Mouse (Mus musculus) bone marrow, adult 2 months (tissue): ENCODE measurements around the gene Mta2.

Source experiments
- CTCF ChIP-seq: fragments of 200-500 bp; IDR thresholded peaks from 2 replicates; pipeline ENCODE4 v1.5.1; 2011; ENCODE audit warnings: low read length, control low read depth; ENCODE audit not compliant: control insufficient read depth, insufficient read depth
- POLR2A ChIP-seq: fragments of 200-500 bp; IDR thresholded peaks from 2 replicates; pipeline ENCODE4 v1.6.1; 2011; ENCODE audit warnings: low read depth, mild to moderate bottlenecking, control low read depth, low read length, borderline replicate concordance; ENCODE audit not compliant: control insufficient read depth

DNA sequence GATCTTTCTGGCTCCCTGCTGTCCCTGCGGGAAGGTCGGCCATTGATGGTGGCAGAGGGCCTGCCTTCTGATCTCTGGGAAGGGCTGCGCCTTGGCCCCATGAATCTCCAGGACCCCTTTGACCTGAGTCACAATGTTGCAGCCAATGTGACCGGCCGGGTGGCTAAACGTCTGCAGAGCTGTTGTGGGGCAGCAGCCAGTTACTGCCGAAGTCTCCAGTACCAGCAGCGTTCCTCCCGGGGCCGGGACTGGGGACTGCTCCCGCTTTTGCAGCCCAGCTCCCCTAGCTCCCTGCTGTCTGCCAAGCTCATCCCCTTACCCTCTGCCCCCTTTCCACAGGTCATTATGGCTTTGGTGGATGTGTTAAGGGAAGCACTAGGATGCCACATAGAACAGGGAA is 23.4 kb downstream of the Mta2 start:
- TF ChIP-seq POLR2A (no peak), CTCF (no peak)
